Mouse (Mus musculus): ENCODE data around the gene Emcn. TPM values are rescaled to one million over a fixed set of nuclear protein-coding genes. Genes with fewer than 3 reads are reported as not detected.

The Emcn gene
- 1 to 10 TPM; 6.9 to 8.8 TPM for total RNA-seq (2021)
- long read RNA-seq, partial matches to known transcripts = 0 of 2 reads
- long read RNA-seq, other reads (novel, unspliced or antisense) = 0 of 2 reads

DNA sequence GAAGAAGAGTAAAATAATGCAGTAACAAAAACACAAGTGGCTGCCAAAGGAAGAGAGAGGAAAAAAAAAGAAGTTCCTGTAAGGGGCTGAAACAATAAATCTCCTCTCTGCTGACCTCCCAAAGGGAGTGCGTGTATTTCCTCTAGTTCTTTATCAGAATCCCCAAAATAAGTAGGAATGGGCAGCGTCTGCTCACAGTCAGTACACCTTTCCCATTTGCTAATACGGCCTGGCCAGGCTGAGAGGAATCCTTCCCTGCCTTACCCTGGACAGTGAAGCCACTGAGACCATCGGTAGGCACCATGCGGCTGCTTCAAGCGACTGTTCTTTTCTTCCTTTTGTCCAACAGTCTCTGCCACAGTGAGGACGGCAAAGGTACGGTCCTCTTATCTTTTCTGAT is at the start of gene Emcn:
Gene Emcn (plus strand): TSS at position 130 of the 400 bp plus-strand sequence.
- no peak for DNase-seq (ENCODE audit: low spot score in 2 of 2)

DNA sequence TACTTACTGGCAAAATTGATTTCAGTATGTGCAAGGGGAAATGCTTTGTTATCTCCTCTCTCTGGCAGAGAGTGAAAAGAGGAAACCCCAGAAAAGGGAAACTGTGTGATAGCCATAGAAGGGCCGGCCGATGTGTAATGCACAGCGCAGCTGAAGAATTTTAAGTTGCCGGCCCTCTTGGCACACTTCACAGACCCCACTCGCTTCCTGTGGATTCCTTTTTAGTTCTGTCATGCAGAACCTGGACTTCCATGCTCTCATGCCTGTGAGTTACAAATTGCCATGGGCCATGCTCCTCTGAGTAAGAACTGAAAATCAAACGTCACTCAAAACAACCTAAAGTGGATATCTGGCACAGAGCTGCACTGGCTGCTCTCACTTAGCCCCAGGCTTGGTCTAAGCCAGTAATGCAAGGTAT is 47.7 kb upstream of the Emcn start:
- DNase-seq (ENCODE audit: low spot score in 2 of 2) = no peak

DNA sequence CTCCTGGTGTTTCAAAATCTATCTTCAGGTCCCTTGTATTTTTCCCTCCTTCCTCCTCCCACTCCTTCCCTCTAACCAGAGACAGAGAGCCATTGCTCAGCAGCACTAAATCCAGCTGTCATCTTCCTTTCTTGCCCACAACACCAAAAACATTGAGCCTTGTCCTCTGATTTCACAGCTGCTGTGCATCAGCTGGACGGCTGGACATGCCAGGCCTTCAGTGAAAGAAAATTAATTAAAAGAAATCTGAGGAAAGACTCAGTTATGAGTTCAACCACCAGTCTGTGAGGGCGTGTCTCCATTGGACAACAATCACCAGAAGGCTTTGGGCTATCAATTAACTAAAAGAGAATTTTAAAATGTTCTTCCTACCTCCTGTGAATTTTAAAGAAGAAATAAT is 42.6 kb upstream of the Emcn start:
- no peak for DNase-seq (ENCODE audit: low spot score in 2 of 2)

DNA sequence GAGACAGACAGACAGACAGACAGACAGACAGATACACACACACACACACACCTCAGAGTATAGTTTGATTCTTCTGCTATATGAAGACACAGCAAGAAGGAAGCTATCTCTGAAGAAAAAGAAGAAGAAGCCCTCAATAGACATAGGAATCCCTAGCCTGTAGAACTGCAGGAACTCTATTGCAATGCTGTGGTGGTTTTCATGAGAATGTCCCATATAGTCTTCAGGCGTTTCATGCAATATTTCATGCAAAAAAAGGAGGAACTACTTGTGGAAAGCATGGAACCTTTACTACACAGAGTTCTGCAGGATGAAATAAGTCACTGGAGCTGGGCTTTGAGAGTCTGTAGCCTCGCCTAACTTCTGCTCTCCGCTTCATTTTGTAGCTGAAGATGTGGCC is 40.7 kb upstream of the Emcn start:
- DNase-seq (ENCODE audit: low spot score in 2 of 2) = no peak

DNA sequence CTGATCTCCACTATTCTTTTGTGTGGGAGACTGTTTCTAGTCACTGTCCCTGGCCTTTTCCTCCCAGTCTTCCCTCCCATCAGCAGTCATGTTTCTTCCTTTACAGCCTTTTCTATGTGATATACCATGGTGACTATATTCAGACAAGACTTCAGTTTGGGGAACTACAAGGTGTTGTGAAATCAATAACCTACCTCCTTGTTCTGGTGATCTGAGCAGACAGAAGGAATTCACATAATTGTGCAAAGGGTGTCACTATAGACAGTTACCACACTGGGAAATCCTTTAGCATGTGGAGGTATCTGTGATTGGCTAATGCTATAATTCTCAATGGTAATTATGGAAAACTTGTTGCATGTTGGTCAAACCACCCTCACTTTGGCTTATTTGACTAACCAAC is 39.7 kb upstream of the Emcn start:
- no peak for DNase-seq (ENCODE audit: low spot score in 2 of 2)

DNA sequence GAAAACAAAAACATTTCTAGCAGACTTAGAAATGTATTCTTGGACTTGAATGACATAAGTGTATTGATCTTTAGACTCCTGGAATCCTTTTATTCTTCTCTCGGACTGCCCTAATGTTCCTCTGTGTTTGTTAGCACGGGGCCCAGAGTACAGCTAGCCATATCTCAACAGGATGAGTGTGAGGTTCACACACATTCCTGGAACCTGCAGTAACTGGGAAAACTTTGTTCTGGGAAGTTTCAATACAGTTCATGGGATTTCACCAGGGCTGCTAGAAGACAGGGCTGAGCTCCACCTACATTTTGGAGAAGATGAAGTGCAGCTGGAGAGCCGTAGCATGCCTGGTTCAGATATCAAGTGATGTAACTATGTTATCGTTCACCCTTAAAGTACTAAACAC is 38.1 kb upstream of the Emcn start:
- DNase-seq (ENCODE audit: low spot score in 2 of 2) = no peak

DNA sequence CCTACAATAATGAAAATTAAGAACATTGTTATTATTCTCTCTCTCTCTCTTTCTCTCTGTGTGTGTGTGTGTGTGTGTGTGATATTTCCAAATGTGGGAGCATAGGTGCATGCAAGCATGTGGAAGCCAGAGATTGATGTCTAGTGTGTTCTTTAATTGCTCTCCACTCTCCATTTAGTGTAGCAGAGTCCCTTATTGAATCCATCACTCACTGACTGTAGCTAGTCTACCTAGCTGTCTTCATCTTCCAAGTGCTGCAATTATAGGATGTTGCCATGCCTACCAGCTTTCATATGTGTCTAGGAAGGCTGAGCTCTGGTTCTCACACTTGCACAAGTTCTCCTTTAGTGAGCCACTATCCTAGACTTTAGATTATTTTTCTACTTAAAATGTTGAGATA is 30.9 kb upstream of the Emcn start:
- DNase-seq (ENCODE audit: low spot score in 2 of 2) = no peak

DNA sequence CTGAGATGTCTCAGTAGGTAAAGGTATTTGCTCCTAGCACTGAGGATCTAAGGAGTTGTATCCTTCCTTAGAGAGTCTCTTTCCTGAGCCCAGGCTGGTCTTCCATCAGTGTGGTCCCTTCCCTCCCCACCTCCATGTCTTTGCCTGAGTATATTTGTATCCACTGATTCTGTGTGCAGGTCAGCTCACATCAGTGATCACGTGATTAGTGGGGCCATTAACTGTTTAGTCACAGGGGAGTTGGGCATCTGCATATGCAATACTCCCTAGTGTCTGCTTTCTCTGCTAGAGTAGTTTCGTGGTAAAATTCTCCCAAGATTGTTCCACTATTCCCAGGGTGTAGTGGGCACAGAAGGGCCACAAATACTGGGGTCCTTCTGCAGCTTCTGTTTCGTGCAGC is 28.3 kb upstream of the Emcn start:
- no peak for DNase-seq (ENCODE audit: low spot score in 2 of 2)

DNA sequence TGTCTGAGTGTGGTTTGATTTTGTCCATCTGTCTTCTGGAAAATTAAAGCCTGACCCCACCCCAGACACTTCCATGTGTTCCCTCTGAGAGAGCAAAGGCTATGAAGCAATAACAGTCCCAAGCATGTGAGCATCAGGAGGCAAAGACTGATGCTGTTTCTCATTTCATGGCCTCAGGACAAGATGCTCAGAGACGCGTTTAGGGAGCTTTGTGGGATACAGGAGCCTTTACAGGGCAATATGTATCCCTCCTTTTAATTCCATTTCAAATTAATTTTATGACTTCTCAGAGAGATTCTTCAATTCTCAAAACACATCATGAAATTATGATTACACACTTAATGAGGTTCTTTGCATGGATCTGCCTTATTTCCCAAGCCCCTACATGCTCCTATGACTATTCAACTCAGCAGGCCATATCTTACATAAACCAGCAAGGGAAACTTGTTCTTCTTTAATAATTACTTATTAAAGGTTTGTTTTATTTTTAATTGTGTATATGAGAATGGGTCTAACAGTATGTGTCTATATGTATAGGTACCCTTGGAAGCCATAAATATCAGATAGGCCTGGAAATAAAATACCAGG is 27.0 kb upstream of the Emcn start:
- no peak for DNase-seq (ENCODE audit: low spot score in 2 of 2)

DNA sequence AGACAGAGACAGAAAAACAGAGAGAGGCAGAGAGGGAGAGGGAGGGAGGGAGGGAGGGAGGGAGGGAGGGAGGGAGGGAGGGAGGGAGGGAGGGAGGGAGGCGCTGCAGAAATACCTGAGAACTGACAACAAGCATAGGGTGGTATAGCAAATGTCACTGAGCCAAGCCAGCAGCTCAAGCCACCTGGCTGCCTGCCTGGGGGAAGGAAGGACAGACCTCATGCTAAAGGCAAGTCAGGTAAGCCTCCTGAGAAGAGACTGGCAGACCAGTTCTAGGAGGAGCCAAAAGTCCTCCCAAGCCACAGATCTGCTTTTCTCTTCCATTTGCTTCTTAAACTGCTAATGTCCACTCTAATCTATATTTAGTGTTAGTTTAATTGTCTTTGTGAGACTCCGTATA is 22.5 kb upstream of the Emcn start:
- DNase-seq (ENCODE audit: low spot score in 2 of 2) = no peak

DNA sequence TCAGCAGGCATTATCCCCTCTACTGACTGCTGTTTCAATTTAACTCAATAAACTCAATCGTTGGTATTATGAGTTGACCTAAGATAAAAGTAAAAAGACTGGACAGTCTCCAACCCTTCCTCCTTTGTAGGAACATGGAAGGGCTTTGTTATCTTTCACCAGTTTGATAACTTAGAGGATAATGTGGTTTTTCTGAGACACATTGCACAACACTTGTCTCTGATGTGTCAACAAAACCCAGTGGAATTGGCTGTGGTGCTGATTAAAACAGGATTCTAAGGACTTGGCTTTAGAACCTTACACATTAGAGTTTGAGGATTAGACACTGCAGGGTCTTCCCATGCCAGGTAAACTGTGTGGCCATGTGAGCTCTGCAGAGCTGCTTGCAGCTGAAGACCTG is 20.9 kb upstream of the Emcn start:
- DNase-seq (ENCODE audit: low spot score in 2 of 2) = no peak

DNA sequence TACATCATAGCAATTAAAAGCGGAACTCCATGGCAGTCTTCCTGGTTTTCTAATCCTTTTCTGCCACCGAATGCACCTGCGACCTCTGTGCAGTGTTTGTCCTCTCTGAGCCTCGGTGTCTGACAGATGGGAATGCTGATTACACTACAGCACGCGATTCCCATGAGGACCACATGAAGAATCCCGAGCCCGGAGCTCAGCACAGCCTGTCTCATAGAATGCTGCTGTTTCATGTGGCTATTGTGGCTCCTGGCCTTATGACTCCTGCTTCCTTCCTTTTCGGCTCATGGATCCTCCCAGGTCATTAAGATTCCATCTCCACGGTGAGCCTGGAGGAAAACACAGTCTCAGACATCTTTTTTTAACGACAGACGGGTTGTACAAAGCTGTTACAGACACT is 18.6 kb upstream of the Emcn start:
- DNase-seq (ENCODE audit: low spot score in 2 of 2) = peak in 1 of 2 experiments; percentile 15

DNA sequence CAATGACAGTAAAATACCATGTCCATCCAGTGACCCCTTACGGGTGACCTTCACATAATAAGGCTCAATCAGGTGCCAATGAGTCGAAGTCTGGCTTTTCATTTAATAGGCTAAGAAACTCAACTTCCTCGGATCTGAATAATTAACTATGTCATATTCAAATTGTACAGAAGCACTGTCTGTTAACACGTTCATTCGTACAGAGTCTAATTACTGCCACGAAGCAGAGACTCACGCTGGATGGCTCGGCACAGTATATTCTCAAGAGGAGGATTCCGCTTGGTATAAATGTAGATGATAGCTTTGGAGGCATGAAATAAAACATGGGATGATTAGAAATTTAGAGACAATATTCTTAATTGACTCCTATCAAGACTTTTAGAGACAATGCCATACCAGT is 11.0 kb upstream of the Emcn start:
- DNase-seq (ENCODE audit: low spot score in 2 of 2) = no peak

DNA sequence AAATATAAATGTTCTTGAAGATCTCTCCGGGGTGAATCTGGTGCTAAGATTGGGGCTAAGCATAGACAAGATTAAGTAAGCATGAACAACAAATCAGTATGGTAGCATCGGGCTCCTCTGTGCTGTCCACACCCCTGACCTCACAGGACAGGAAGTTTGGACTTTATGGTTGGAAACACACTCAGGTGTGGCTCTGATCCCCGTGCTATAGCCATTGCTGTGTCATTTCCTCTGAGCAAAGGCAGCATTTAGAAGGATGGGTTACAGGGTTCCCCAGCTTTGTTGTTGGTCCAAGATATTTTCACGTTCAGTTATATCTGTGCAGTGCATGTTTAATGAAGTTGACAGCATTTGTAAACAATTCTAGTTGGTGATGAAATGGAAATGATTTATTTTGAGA is 9.9 kb upstream of the Emcn start:
- DNase-seq (ENCODE audit: low spot score in 2 of 2) = no peak

DNA sequence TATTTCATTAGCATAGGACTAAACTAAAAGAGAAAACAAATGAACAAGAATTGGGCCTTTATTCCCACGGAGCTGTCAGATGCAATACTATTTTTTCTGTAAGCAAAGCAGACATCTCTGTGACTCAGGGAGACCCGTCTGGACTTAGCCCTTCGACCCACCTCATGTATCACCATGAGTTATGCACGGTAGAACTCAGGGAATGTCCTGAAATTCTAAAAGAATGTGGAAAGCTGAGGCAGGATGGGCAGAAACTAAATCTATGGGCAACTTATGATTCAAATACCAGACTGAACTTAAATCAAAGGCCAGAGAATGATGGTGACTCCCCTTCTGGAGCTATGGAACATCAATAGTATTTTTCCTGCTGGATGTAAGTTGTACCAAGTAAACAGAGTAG is 8.3 kb upstream of the Emcn start:
- DNase-seq (ENCODE audit: low spot score in 2 of 2) = no peak

DNA sequence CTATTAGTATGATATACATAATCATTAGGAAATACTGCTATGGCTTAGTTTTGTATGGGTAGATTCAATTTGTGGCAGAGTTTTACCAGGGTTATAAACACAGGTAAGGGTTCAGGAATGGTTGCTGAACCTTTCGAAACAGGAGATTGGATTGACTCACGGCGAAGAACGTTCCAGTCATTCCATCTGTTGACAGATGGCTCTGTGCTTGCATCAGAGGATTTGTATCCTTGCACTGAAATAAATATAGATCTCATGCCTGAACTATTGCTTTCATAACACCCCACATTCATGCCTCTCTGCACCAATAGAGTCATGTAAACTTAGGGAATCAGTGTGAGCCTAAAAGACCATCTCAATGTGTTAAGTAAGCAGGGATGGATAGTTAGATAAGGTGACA is 4.9 kb upstream of the Emcn start:
- DNase-seq (ENCODE audit: low spot score in 2 of 2) = peak in 1 of 2 experiments; percentile 70

DNA sequence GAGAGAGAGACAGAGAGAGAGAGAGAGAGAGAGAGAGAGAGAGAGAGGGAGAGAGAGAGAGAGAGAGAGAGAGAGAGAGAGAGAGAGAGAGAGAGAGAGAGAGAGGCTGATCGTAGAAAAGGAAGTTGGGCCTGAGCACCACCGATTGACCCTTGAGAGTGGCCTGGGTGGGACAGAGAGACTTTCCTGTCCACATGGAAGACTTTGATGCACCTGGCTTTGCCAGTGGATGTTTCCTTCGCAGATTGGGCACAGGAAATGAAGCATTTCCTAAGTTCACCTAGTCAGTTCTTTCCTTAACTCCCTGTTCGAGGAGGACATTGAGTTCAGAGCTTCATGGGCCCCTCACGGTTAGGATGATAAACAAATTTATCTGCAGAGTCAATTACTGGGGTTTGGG is 2.6 kb downstream of the Emcn start:
- no peak for DNase-seq (ENCODE audit: low spot score in 2 of 2)

DNA sequence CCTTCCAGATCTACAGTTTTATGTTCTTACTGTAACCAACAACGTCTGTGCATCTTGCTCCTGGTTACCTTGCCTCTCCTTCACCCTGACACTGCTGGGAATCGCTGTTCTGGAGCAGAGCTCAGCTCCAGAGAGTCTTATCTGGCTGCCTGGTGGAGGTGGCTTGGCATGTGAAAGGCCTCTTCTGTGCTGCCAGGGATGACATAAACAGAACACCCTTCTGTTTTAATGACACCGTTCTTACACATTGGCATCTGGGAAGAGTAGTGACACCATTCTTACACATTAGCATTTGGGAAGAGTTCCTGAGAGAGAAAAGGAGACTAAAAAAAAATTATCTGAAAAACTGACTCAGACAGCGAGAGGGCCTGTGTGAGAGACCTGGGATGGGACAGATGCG is 11.0 kb downstream of the Emcn start:
- DNase-seq (ENCODE audit: low spot score in 2 of 2) = peak in 1 of 2 experiments; percentile 21

DNA sequence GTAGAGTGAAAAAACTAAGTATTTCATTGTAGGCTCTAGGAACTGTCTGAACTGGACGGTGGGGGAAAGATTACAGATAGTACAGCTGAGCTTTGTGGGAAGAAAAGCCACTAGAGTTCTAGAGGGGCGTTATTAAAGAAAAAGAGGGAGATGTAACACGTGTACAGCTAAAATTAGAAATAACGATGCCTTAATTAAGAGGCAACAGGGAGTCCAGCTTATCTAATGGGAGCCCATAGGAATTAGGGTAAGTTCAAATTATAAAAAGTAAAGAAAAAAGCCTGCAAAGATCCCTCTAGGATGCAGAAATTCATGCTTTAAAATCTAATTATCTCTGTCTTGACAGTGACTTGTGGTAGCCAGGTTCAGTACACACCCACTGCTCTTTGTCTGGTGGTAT is 15.8 kb downstream of the Emcn start:
- DNase-seq (ENCODE audit: low spot score in 2 of 2) = no peak

DNA sequence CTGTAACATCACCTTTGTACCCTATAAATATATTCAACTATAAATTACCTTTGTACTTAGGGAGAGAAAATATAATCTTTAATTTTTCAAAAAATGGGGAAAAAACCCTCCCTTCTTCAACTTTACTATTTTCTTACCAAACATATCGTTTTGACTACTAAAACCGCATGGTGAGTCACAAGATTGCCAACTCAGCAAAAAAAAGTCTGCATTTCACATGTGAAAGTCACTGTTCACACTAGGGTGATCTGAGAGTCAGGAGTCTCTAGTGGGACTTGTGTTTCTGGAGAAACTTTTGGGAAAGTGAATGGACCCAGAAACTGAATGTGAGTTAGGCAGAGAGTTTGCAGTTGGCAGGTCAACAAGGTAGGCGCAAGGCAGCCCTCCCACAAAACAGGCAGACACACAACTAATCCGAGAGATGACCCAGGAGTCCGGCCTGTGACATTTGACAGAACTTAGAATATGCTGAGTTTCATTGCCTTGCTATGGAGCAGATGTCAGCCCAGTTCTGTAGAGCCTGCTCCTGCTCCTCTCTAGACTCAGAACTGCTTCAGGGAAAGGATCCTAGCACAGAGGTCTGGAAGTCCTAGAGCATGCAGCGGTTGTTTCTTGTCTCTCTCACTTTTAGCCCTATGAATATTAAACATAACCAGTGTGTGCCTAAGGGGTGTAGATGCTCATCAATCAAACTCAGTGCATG is 26.4 kb downstream of the Emcn start:
- no peak for DNase-seq (ENCODE audit: low spot score in 2 of 2)

DNA sequence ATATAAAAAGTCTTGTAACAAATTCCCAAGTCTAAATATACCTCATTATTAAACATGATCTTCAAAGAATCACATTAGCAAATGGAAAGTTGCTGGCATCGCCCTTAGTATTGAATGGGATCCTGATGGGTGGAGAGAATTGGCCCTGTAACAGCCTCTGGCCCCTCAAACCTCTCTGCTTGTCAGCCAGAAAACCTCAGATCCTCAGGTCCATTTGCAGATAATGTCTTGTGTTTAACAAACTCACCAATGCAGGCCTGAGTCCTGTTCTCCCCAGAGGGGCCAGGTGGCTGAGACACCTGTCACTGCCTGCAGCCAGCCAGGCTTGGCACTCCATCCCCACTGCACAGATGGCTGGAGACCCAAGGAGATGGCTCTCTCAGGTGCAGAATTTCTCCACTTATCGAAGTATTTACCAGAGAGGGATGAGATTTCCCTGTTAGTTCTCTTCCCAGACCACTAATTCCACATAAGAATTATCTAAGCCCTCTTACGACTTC is 27.0 kb downstream of the Emcn start:
- DNase-seq (ENCODE audit: low spot score in 2 of 2) = peak; percentile 16 to 47

DNA sequence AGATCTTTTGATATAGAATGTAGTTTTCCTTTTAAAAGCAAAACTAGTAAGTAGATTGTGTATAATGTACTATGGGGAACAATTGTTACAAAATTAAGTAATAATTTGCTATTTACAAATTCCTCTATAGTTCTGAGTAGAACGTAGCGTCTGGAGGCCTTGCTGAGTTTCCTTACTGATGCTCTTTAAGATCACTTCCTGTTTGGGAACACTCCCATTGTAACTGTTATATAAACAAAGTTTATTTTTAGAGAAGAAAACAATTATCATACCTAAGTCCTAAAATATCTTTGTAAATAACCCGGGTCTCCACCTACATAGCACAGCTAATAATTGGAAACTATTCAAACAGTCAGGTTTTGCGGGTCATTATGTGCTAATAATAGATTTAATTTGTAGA is 32.0 kb downstream of the Emcn start:
- no peak for DNase-seq (ENCODE audit: low spot score in 2 of 2)

DNA sequence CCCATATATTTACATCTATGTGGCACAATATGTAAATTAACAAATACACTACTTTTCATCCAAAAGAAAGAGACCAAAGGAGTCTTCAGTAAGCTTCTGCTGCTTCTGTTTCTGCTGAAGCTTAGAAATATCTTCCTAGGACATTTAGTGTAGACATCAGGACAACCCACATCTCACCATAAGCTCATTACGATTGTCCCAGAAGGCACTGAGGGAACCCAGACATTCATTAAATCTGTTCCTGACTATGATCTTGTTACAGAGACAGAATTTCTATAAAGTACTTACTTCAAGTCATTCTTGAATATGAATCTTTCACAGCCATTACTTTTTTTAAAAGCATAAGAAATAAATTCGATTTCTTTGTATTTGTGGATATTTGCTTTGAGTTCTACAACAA is 41.4 kb downstream of the Emcn start:
- peak; percentile 28 to 75 for DNase-seq (ENCODE audit: low spot score in 2 of 2)

Measured in layer of hippocampus, adult 18-20 months (tissue).